Mouse (Mus musculus): ENCODE measurements around the gene Gab3.

Gab3 gene

DNA sequence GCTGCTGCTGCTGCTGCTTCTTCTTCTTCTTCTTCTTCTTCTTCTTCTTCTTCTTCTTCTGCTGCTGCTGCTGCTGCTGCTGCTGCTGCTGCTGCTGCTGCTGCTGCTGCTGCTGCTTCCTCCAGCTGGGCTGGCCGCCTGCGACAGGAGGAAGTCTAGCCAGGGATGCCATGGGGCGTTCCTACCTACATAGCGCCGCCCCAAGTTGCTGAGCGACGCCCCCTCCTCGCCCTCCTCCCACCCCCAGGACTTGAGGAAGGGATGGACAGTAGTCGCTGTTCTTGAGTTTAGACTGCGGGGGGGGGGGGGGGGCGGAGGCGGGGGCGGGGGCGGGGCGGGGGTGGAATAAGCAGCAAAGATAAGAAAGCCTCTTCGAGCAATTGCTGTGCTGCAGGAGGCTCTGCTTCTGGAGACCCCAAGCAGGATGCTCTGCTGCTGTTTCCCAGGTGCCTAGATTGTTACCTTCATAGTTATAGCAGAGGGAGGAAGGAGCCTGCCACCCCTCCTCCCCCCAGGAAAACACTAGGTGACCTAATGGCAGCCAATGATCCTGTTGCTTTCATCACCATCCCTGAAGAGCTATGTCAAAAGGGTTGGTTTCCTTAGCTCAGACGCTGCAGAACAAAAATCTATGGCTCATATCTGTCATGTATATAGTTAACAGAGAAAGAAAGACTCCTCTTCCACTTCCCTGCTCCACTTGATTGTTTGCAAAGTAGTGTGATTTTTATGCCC, at the start of gene Gab3:
Gene Gab3 (minus strand): TSS at position 685 of the 735 bp plus-strand sequence.
- DNase-seq (ENCODE audit: extremely low spot score), result peak; percentile 35

GRCm38 (mm10) chrX:75130467-75131160, 45.4 kb upstream of the Gab3 start, which contains the start of gene Mpp1:
Mpp1 (minus strand) TSS chrX:75131016.
- DNase-seq (ENCODE audit: extremely low spot score), result peak; percentile 81

GRCm38 (mm10) chrX:75129474-75129873, 44.2 kb upstream of the Gab3 start:
- no peak for DNase-seq (ENCODE audit: extremely low spot score)

DNA sequence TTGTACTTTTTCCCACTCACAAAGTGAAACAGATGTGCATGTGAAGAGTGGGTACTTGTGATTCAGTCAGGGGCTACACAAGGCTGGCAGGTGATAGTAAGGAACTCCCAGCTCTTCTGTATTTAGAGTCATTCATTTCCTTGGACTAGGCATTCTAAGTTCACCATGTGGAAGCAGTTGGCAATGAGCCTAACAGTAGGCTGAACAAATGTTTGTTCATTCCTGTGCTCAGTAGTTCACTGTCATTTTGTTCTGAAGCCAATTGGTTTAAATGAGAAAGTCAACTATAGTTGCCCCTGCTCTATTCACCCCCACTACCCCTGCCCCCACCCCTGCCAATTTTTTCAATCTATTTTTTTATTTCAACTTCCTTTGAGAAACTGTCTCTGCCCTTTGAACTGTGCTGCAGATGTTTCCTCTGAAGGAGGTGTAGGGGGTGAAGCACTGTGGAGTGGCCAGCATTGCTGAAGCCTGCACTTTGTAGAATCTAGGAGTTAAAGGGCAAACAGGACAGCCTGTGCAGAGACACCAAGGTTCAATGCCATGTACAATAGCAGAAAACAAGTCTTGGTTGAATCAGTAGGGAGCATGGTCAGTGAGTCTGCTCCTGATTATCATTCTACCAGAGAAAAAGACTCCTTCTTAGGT, 43.2 kb upstream of the Gab3 start:
- no peak for DNase-seq (ENCODE audit: extremely low spot score)

GRCm38 (mm10) chrX:75126893-75127292, 41.6 kb upstream of the Gab3 start:
- no peak for DNase-seq (ENCODE audit: extremely low spot score)

GRCm38 (mm10) chrX:75125606-75126005, 40.3 kb upstream of the Gab3 start:
- no peak for DNase-seq (ENCODE audit: extremely low spot score)

DNA sequence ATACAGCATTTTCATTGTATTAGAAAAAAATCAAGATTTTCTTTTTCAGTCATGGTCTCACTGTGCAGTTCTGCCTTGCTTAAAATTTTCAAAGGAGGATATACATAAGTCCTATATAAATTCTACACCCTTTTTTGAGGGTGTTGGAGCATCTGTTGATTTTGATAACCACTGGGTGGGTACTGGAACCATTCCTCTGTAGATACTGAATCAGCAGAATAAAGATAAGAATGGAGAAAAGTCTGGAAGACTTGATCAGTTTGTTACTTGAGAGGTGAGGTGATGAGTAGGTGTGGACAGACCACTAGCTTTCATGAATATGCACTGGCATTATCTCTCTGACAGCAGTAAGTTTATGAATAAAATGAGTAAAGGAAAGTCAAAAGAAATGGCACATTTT, 30.3 kb upstream of the Gab3 start:
- DNase-seq (ENCODE audit: extremely low spot score), result no peak

- no peak for DNase-seq (ENCODE audit: extremely low spot score)
Measured at GRCm38 (mm10) chrX:75102293-75102692, 17.0 kb upstream of the Gab3 start.

GRCm38 (mm10) chrX:75098799-75099198, 13.5 kb upstream of the Gab3 start:
- DNase-seq (ENCODE audit: extremely low spot score), result no peak

- DNase-seq (ENCODE audit: extremely low spot score), result no peak
Measured at GRCm38 (mm10) chrX:75096163-75096770, 11.0 kb upstream of the Gab3 start.

DNA sequence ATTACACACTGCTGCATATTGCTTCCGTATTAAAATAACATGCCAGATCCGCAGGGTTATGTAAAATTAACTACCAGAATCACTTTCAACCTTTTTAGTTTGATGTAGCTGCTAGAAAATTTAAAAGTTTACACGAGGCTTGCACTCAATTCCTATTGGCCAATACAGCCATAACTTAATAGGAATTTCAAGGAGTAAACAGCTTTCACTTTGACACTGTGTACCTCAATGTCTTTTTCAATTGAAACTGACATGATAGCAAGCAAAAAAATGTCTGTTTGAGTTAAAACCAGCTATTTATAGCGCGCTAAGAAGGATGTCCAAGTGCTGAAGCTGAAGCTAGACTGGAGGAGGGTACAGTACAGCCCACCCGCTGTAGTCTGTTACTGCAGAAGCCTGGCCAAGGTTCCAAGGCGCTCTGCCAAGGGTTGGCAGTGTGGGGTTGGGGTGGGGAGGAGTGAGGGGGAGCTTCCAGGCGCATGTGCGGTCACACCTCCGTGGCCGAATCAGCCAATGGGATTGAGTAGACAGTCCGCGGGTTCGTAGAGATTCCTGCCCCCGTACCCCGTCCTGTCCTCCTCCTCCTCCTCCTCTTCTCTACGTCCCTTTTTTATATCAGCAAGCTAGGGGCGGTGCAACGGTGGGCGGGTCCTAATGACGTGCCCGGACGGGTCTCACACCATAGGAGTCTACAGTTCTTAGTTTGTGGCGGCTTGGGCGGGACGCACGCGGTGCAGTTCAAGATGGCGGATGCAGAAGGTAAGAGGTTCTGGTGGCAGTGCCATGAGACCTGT, 10.3 kb upstream of the Gab3 start, which contains the start of gene Dkc1:
Gene Dkc1 (plus strand): TSS at position 486 of the 794 bp plus-strand sequence.
- peak; percentile 86 for DNase-seq (ENCODE audit: extremely low spot score)

- DNase-seq (ENCODE audit: extremely low spot score), result no peak
Measured at GRCm38 (mm10) chrX:75085654-75086053, 396 bp upstream of the Gab3 start.

DNA sequence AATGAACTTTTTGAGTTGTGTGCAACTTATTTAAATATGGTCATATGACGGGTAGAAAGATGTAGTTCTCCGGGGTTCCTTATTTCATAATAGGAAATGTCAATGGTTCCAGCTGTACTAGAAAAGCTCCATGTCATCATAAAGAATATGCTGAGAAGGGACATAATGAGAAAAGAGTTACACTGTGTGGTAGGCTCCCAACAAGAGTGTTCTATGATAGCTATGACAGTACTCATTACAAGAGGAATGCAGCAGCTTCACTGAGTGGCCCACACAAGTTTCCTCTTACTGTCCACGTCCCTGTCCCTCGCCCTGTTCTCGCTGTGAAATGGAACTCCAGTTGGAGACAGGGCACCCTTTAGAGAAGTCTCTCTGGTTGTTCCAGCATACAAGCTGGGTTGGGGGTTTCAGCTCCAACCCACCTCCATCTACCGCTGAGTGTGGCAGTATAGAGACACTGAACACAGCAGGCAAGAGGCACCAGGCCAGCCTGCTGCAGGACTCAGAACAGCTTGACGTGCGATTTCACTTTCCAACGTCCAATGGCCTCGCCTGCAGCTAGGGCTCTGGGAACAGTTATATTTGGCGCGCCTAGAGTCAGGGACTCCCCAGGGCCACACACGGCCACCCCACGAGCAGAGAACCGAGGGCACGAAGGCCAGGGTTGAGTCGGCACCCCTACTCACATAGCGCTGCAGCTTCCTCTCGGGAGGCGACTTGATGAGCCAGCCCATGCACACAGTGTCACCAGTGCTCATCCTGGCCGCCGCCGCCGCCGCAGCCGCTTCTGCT, 1.1 kb downstream of the Gab3 start:
- DNase-seq (ENCODE audit: extremely low spot score), result peak; percentile 20

- DNase-seq (ENCODE audit: extremely low spot score), result no peak
Measured at GRCm38 (mm10) chrX:75082351-75082750, 2.9 kb downstream of the Gab3 start.

DNA sequence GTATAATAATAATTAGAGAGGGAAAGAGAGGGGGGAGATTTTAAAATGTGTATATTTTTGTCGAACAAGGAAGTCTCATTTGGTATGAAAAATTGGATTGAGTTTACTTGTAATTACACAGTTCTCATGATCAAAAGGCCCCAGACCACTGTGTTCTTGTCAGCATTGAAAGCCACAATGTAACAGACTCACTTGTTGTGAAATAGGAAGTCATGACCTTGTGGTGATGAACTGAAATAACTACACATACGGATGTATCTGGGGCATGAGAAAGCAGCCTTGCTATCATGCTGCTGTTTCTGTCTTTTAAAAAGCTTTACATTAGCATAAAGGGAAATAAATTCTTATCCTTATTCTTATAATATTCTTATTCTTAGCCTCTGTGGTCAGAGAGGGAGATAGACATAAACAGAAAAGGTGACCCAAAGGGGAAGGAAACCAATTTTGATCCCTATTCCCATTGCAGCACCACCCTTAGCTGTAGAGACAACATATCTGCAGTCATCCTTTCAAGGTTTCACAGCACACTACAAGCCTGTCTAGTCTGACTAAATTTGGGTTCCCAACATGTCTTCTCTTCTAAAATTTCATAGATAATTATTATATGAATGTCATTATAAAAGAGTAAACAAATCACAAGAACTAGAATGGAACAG, 29.0 kb downstream of the Gab3 start:
- DNase-seq (ENCODE audit: extremely low spot score), result no peak

- no peak for DNase-seq (ENCODE audit: extremely low spot score)
Measured at GRCm38 (mm10) chrX:75046921-75047635, 38.2 kb downstream of the Gab3 start.

DNA sequence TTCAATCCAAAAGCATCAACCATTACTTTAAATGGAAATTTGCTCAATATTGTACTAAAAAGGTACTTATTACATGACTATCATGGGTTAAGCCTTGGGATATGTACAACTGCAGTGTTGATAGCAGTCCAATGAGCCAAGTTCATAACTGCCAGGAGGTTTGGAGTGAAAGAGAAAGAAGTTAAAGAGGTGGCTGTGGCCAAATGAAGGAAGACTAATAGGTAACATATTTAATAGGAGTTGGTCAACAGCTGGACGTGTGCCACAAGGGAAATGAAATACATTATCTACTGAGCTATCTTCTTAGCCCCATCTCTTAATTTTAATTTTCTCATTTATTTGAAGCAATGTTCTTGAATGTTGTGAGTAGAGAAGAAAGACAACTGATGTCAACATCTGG, 39.3 kb downstream of the Gab3 start:
- DNase-seq (ENCODE audit: extremely low spot score), result no peak

GRCm38 (mm10) chrX:75044595-75044994, 40.7 kb downstream of the Gab3 start:
- no peak for DNase-seq (ENCODE audit: extremely low spot score)

DNA sequence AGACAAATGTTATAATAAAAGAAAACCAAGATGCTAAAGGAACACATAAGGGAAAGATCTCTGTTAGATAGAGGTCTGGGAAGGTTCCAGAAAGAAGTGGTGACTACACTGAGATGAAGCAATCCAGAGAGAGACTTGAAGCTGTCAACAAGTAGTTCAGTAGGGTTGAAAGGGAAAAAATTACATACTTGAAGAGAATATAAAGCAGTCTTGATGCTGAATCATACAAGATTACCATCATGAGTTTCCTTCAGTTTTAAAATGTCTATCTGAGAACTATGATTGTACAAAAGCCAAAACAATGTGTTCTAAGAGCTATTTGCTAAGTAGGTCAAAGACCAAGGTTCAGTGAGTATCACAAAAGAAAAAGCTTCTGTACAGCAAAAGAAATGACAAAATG, 48.6 kb downstream of the Gab3 start:
- no peak for DNase-seq (ENCODE audit: extremely low spot score)
